In genomic region chr7:75873216-75873615, GRCm38 (mm10) we compare ENCODE assay signal across 18 mouse cellular contexts. TPM values are rescaled to one million over a fixed set of nuclear protein-coding genes. Genes with fewer than 3 reads are reported as not detected.
DNase-seq lines count a peak whose midpoint lies in the region; ATAC-seq and TF ChIP-seq lines count a peak whose summit lies in the region.
"Had no signal": no experiment of that assay in that cellular context is flagged by ENCODE, and none has a peak within 500 bp of the region (broad histone marks: within the 10 kb centered on the region; RNA-seq: fewer than 3 reads in every experiment).

No protein-coding gene starts in this region.

- H3K9me3 ChIP-seq in liver, embryonic 14.5 days (ENCODE audit: control insufficient read depth, low read length), result no peaks in the 10 kb centered on the region
- H3K9me3 ChIP-seq in liver, embryonic 12.5 days (replicated peaks), result no peaks in the 10 kb centered on the region
- no peaks in the 10 kb centered on the region for H3K9me3 ChIP-seq in CH12.LX (replicated peaks; ENCODE audit: low read length)
- H3K9me3 ChIP-seq: embryonic facial prominence, embryonic 10.5 days; forebrain, embryonic 12.5 days; intestine, embryonic 15.5 days; lung, embryonic 15.5 days; midbrain, embryonic 12.5 days; neural tube, embryonic 12.5 days had no signal

- TF ChIP-seq RAD21 in CH12.LX (IDR thresholded peaks at IDR 0.05; ENCODE audit: low read depth, low read length), result no peak; the same call in none of the 2 replicates

- no peak for TF ChIP-seq POLR2A in CH12.LX (IDR thresholded peaks at IDR 0.05; ENCODE audit: low read depth, low read length)

- no peaks in the 10 kb centered on the region for H3K79me2 ChIP-seq in CH12.LX (replicated peaks; ENCODE audit: control insufficient read depth, extremely low read depth, insufficient read depth, poor library complexity, severe bottlenecking)

- H3K27me3 ChIP-seq in liver, embryonic 14.5 days (ENCODE audit: control insufficient read depth, insufficient read depth, low read length), result no peaks in the 10 kb centered on the region
- no peaks in the 10 kb centered on the region for H3K27me3 ChIP-seq in liver, embryonic 12.5 days (replicated peaks)
- H3K27me3 ChIP-seq in CH12.LX (replicated peaks), result no peaks in the 10 kb centered on the region
- H3K27me3 ChIP-seq: forebrain, embryonic 12.5 days; intestine, embryonic 15.5 days; lung, embryonic 15.5 days; midbrain, embryonic 12.5 days; neural tube, embryonic 12.5 days had no signal

- ATAC-seq in cerebellum, adult (ENCODE audit: insufficient number of reproducible peaks, low FRiP score, low TSS enrichment), result no peak
- ATAC-seq in liver, embryonic 14.5 days (ENCODE audit: insufficient read depth), result no peak
- ATAC-seq in liver, embryonic 12.5 days, result no peak
- ATAC-seq in erythroblast, adult 5-6 weeks (replicated peaks; ENCODE audit: low FRiP score, poor library complexity, severe bottlenecking), result 0 out of 2 replicates have a peak, but pooled peaks have one; percentile 45
- ATAC-seq: intestine, embryonic 15.5 days had no signal

- dilution Hi-C loops in CH12.LX (cut with MboI; ENCODE audit: extremely low pct_ligation_motif_present, extremely low pct_unique_long_range_greater_than_20kb, low sequenced_read_pairs), result no loop called here

- TF ChIP-seq EP300 in liver, embryonic 14.5 days (IDR thresholded peaks at IDR 0.05; ENCODE audit: low read depth), result no peak
- TF ChIP-seq EP300 in CH12.LX (IDR thresholded peaks at IDR 0.05; ENCODE audit: low read length), result no peak

- no peak overlapping the region for H3K4me2 ChIP-seq in liver, embryonic 14.5 days (ENCODE audit: low read depth)
- no peak overlapping the region for H3K4me2 ChIP-seq in liver, embryonic 12.5 days
- H3K4me2 ChIP-seq in CH12.LX (ENCODE audit: insufficient read depth, low read depth, poor library complexity, severe bottlenecking), result no peak overlapping the region
- H3K4me2 ChIP-seq: forebrain, embryonic 12.5 days; intestine, embryonic 15.5 days; lung, embryonic 15.5 days; midbrain, embryonic 12.5 days; neural tube, embryonic 12.5 days had no signal

- in situ Hi-C loops in CH12.LX (cut with MboI; ENCODE audit: low pct_ligation_motif_present, low pct_unique_long_range_greater_than_20kb, low sequenced_read_pairs), result loop anchor here (10.0 kb wide), 1 partner anchor 128 kb away; no protein-coding TSS in a partner anchor

- WGBS in liver, embryonic 14.5 days (ENCODE audit: insufficient replicate concordance), result 60% methylated on average over 3 of the region's 3 CpGs
- 64% methylated on average over 3 of the region's 3 CpGs for WGBS in liver, embryonic 12.5 days (ENCODE audit: insufficient replicate concordance)

- H3K27ac ChIP-seq in liver, embryonic 14.5 days, result no peak overlapping the region
- no peak overlapping the region for H3K27ac ChIP-seq in liver, embryonic 12.5 days
- no peak overlapping the region for H3K27ac ChIP-seq in CH12.LX (ENCODE audit: insufficient read depth, low read depth)
- H3K27ac ChIP-seq: embryonic facial prominence, embryonic 10.5 days; forebrain, embryonic 12.5 days; intestine, embryonic 15.5 days; lung, embryonic 15.5 days; midbrain, embryonic 12.5 days; neural tube, embryonic 12.5 days had no signal

- H3K36me3 ChIP-seq in liver, embryonic 14.5 days (replicated peaks; ENCODE audit: control insufficient read depth, insufficient read depth, low read depth), result peaks cover 6% of the 10 kb centered on the region
- H3K36me3 ChIP-seq in liver, embryonic 12.5 days, result peaks cover 66% of the 10 kb centered on the region
- peaks cover 30 to 68% of the 10 kb centered on the region in 2 experiments for H3K36me3 ChIP-seq in CH12.LX (replicated peaks in 1 of 2; ENCODE audit: control insufficient read depth in 1 of 2, insufficient read depth in 1 of 2, low read length in 1 of 2)

- H3K9ac ChIP-seq in liver, embryonic 14.5 days (replicated peaks), result no peak overlapping the region
- H3K9ac ChIP-seq in liver, embryonic 12.5 days, result no peak overlapping the region
- no peak overlapping the region for H3K9ac ChIP-seq in CH12.LX (ENCODE audit: insufficient read depth, low read depth)
- H3K9ac ChIP-seq: forebrain, embryonic 12.5 days; intestine, embryonic 15.5 days; lung, embryonic 15.5 days; midbrain, embryonic 12.5 days; neural tube, embryonic 12.5 days had no signal

- peak; percentile 79 for TF ChIP-seq CTCF in liver, embryonic 14.5 days (IDR thresholded peaks at IDR 0.05; ENCODE audit: low read depth)
- TF ChIP-seq CTCF in CH12.LX (conservative IDR thresholded peaks at IDR 0.05 in 1 of 2, IDR thresholded peaks at IDR 0.05 in 1 of 2; ENCODE audit: low read depth in 2 of 2, low read length in 2 of 2), result peak in 1 of 2 experiments; percentile 53; a peak in 2 of 4 replicates

- H3K4me3 ChIP-seq in liver, embryonic 14.5 days (ENCODE audit: insufficient read depth in 1 of 2, low read depth in 2 of 2, low read length in 2 of 2), result no peak overlapping the region
- H3K4me3 ChIP-seq in liver, embryonic 12.5 days, result no peak overlapping the region
- no peak overlapping the region for H3K4me3 ChIP-seq in CH12.LX (replicated peaks in 1 of 3; ENCODE audit: low read depth in 2 of 3, low read length in 2 of 3, poor library complexity in 1 of 3)
- H3K4me3 ChIP-seq: embryonic facial prominence, embryonic 10.5 days; forebrain, embryonic 12.5 days; intestine, embryonic 15.5 days; lung, embryonic 15.5 days; midbrain, embryonic 12.5 days; neural tube, embryonic 12.5 days had no signal

- 0 out of 4 replicates have a peak, but pooled peaks cover 0 to 2% of the 10 kb centered on the region in 2 experiments for H3K4me1 ChIP-seq in liver, embryonic 14.5 days (replicated peaks; ENCODE audit: control insufficient read depth in 2 of 2, insufficient read depth in 2 of 2, low read length in 1 of 2)
- H3K4me1 ChIP-seq in liver, embryonic 12.5 days, result 0 out of 2 replicates have a peak, but pooled peaks cover 12% of the 10 kb centered on the region
- no peaks in the 10 kb centered on the region for H3K4me1 ChIP-seq in CH12.LX (ENCODE audit: control insufficient read depth in 1 of 2, insufficient read depth in 2 of 2)
- H3K4me1 ChIP-seq: forebrain, embryonic 12.5 days; intestine, embryonic 15.5 days; midbrain, embryonic 12.5 days had no signal

- peak; percentile 5 for DNase-seq in cerebellum, adult 9-11 months
- no peak for DNase-seq in liver, embryonic 14.5 days (ENCODE audit: low read depth in 3 of 3, low spot score in 3 of 3)
- DNase-seq in CH12.LX (ENCODE audit: extremely low read depth), result peak; percentile 10
- DNase-seq in yolk sac, embryonic 10.5 days (ENCODE audit: low spot score), result no peak
- no peak for DNase-seq in cerebellum, postnatal 4 days (ENCODE audit: low spot score in 2 of 2)
- DNase-seq: B cell, adult 2 months; cerebellum, adult 18-20 months; gastrocnemius, postnatal 36 days; heart, postnatal 36 days had no signal

TF ChIP-seq in CH12.LX, 34 proteins besides CTCF, POLR2A, EP300 and RAD21:
- TF ChIP-seq KAT2A (IDR thresholded peaks at IDR 0.05; ENCODE audit: insufficient replicate concordance, low read length) (no peak), SMC3 (IDR thresholded peaks at IDR 0.05; ENCODE audit: low read depth, low read length) (peak; percentile 33)

RNA-seq across cellular contexts. Expression of gene Klhl25, which starts 25.1 kb away (rescaled TPM):
- 7.6 and 7.9 TPM in 2 replicates for polyA plus RNA-seq in liver, embryonic 14.5 days (2012; rRNA removed)
- 8.9 and 9.5 TPM in 2 replicates for polyA plus RNA-seq in liver, embryonic 14.5 days (2014; fragmentation: Nextera tagmentation; extraction: Ambion mirVana)
- polyA plus RNA-seq in liver, embryonic 12.5 days (2016; fragmentation: Nextera tagmentation; extraction: Ambion mirVana), result 12.1 and 12.2 TPM in 2 replicates
- 13.9 and 14.2 TPM in 2 replicates for total RNA-seq in CH12.LX (2012; rRNA removed)
- 10.4 and 12.9 TPM in 2 replicates for total RNA-seq in CH12.LX (2014; rRNA removed)
- 11.0 and 11.2 TPM in 2 replicates for polyA plus RNA-seq in CH12.LX (2012; ENCODE audit: insufficient read length, low read depth)
- 74.7 and 77.5 TPM in 2 replicates for total RNA-seq in erythroblast, adult 5-6 weeks (2015; ENCODE audit: low replicate concordance)
- 189 and 190 TPM in 2 replicates for total RNA-seq in erythroblast, adult 5-6 weeks (2017; ENCODE audit: low replicate concordance)

Comparison
In these comparisons a context has a peak if more than half of its experiments do, and no peak if none do; other contexts are left out.
1. DNase-seq: peak in cerebellum, adult 9-11 months (single experiment) and CH12.LX (single experiment); none in liver, embryonic 14.5 days (0 of 3), yolk sac, embryonic 10.5 days (single experiment) and cerebellum, postnatal 4 days (0 of 2).